ENCODE assay signal across 12 mouse cellular contexts in genomic region chr3:109804145-109804544, GRCm38 (mm10).
"Had no signal": no experiment of that assay in that cellular context is flagged by ENCODE, and none has a peak within 500 bp of the region (broad histone marks: within the 10 kb centered on the region; RNA-seq: fewer than 3 reads in every experiment).

No protein-coding gene starts in this region.

- H3K36me3 ChIP-seq: limb, embryonic 13.5 days; neural tube, embryonic 13.5 days; stomach, embryonic 15.5 days had no signal

- DNase-seq: kidney, adult 18-20 months; kidney, postnatal 25 days; left cerebral cortex, postnatal 4 days; lung, adult 18-20 months; retina, postnatal 1 day; thymus, adult 2 months; thymus, postnatal 25 days had no signal

- H3K9me3 ChIP-seq: limb, embryonic 13.5 days; neural tube, embryonic 13.5 days; stomach, embryonic 15.5 days had no signal

- H3K27me3 ChIP-seq: limb, embryonic 13.5 days; neural tube, embryonic 13.5 days; stomach, embryonic 15.5 days had no signal

- H3K4me2 ChIP-seq: limb, embryonic 13.5 days; neural tube, embryonic 13.5 days; stomach, embryonic 15.5 days had no signal

- H3K4me1 ChIP-seq: limb, embryonic 13.5 days; stomach, embryonic 15.5 days had no signal

- H3K9ac ChIP-seq: limb, embryonic 13.5 days; liver, embryonic 14.5 days; neural tube, embryonic 13.5 days; stomach, embryonic 15.5 days had no signal

- H3K4me3 ChIP-seq: limb, embryonic 13.5 days; myocyte; neural tube, embryonic 13.5 days; stomach, embryonic 15.5 days had no signal

- H3K27ac ChIP-seq: limb, embryonic 13.5 days; liver, embryonic 14.5 days; neural tube, embryonic 13.5 days; stomach, embryonic 15.5 days had no signal
